Mouse (Mus musculus) forebrain, embryonic 15.5 days (tissue): ENCODE measurements around the gene Rnf148. TPM values are rescaled to one million over a fixed set of nuclear protein-coding genes. Genes with fewer than 3 reads are reported as not detected.

Source experiments
- ATAC-seq: fragments of 200-750 bp; cut with Nextera tagmentation; replicated peaks from 2 replicates; pipeline ENCODE4 v1.8.0; 2017; ENCODE audit warnings: mild to moderate bottlenecking, moderate TSS enrichment, moderate library complexity
- H3K27ac ChIP-seq: fragments of 300-500 bp; sonication (generic); replicated peaks from 2 replicates; pipeline ENCODE4 v1.5.1; 2015; ENCODE audit warnings: mild to moderate bottlenecking, inconsistent platforms
- H3K27me3 ChIP-seq: fragments of 300-500 bp; sonication (generic); 2 replicates; pipeline ENCODE4 v1.6.1; 2015; ENCODE audit warnings: inconsistent platforms
- H3K36me3 ChIP-seq: fragments of 300-500 bp; sonication (generic); 2 replicates; pipeline ENCODE4 v1.6.1; 2015; ENCODE audit warnings: mild to moderate bottlenecking, inconsistent platforms
- H3K4me1 ChIP-seq: fragments of 300-500 bp; sonication (generic); 2 replicates; pipeline ENCODE4 v1.6.1; 2015; ENCODE audit warnings: inconsistent platforms
- H3K4me2 ChIP-seq: fragments of 300-500 bp; sonication (generic); replicated peaks from 2 replicates; pipeline ENCODE4 v1.6.1; 2015; ENCODE audit warnings: mild to moderate bottlenecking, inconsistent platforms
- H3K4me3 ChIP-seq: fragments of 300-500 bp; sonication (generic); 2 replicates; pipeline ENCODE4 v1.5.1; 2015; ENCODE audit warnings: mild to moderate bottlenecking, inconsistent platforms
- H3K9ac ChIP-seq: fragments of 300-500 bp; sonication (generic); replicated peaks from 2 replicates; pipeline ENCODE4 v1.6.1; 2015; ENCODE audit warnings: mild to moderate bottlenecking, inconsistent platforms
- H3K9me3 ChIP-seq: fragments of 300-500 bp; sonication (generic); 2 replicates; pipeline ENCODE4 v1.6.1; 2016; ENCODE audit warnings: inconsistent platforms
- WGBS: fragments of 180-500 bp; shearing (Covaris S2); methylation state at CpG from one replicate; pipeline ENCODE4 v1.1.7; 2015; ENCODE audit warnings: mixed read lengths; 5-methylcytosine and 5-hydroxymethylcytosine counted together
- polyA plus RNA-seq: library from polyadenylated mRNA; unstranded; fragments of >200 nt; fragmentation: Nextera tagmentation; extraction: Ambion mirVana; gene quantifications from 2 replicates; pipeline ENCODE4 v1.2.1, GENCODE M21; 2015

The Rnf148 gene
- polyA plus RNA-seq = not detected in 2 replicates

- H3K4me3 ChIP-seq = no peak within 1 kb of the TSS
- H3K4me1 ChIP-seq = no peaks in the 10 kb centered on the region
- no peaks in the 10 kb centered on the region for H3K36me3 ChIP-seq
- H3K4me2 ChIP-seq = no peak within 1 kb of the TSS
- no peaks in the 10 kb centered on the region for H3K27me3 ChIP-seq
- ATAC-seq = no peak
- no peaks in the 10 kb centered on the region for H3K9me3 ChIP-seq
- no peak within 1 kb of the TSS for H3K9ac ChIP-seq
- no peak within 1 kb of the TSS for H3K27ac ChIP-seq
- 88% methylated on average over 2 of the region's 2 CpGs for WGBS
These were observed at the start of gene Rnf148 for GRCm38 (mm10) chr6:23655036-23655435. Gene Rnf148, minus strand, starts transcription at chr6:23655136.

GRCm38 (mm10) chr6:23700879-23701278 lies 45.9 kb upstream of the Rnf148 start:
- H3K36me3 ChIP-seq = no peaks in the 10 kb centered on the region
- no peak overlapping the region for H3K4me2 ChIP-seq
- no peak overlapping the region for H3K9ac ChIP-seq
- no peak overlapping the region for H3K4me3 ChIP-seq
- no peak for ATAC-seq
- WGBS = 53% methylated on average over 3 of the region's 3 CpGs
- no peak overlapping the region for H3K27ac ChIP-seq
- no peaks in the 10 kb centered on the region for H3K9me3 ChIP-seq
- no peaks in the 10 kb centered on the region for H3K27me3 ChIP-seq
- no peaks in the 10 kb centered on the region; the same call in 1 of the 2 replicates for H3K4me1 ChIP-seq

GRCm38 (mm10) chr6:23678172-23678571 lies 23.2 kb upstream of the Rnf148 start:
- H3K9ac ChIP-seq = no peak overlapping the region
- no peaks in the 10 kb centered on the region for H3K27me3 ChIP-seq
- H3K4me1 ChIP-seq = no peaks in the 10 kb centered on the region
- H3K27ac ChIP-seq = no peak overlapping the region
- no peak overlapping the region for H3K4me3 ChIP-seq
- H3K4me2 ChIP-seq = no peak overlapping the region
- no peaks in the 10 kb centered on the region for H3K9me3 ChIP-seq
- ATAC-seq = no peak
- WGBS = 85% methylated on average over 1 of the region's 1 CpGs
- H3K36me3 ChIP-seq = no peaks in the 10 kb centered on the region

- Histone ChIP-seq H3K36me3 (no peaks in the 10 kb centered on the region), H3K27ac (no peak within 1 kb of the TSS), H3K4me3 (no peak within 1 kb of the TSS), H3K27me3 (no peaks in the 10 kb centered on the region), H3K4me1 (no peaks in the 10 kb centered on the region), H3K4me2 (no peak within 1 kb of the TSS), H3K9ac (no peak within 1 kb of the TSS), H3K9me3 (no peaks in the 10 kb centered on the region)
- ATAC-seq = no peak
- 96% methylated on average over 2 of the region's 2 CpGs for WGBS
These were observed 4.7 kb downstream of the Rnf148 start, which contains the start of gene Rnf133 for GRCm38 (mm10) chr6:23650205-23650604. Gene Rnf133, minus strand, starts transcription at chr6:23650305.

GRCm38 (mm10) chr6:23648732-23649131 lies 6.2 kb downstream of the Rnf148 start:
- Histone ChIP-seq H3K27me3 (no peaks in the 10 kb centered on the region), H3K4me2 (no peak overlapping the region), H3K4me1 (no peaks in the 10 kb centered on the region), H3K9ac (no peak overlapping the region), H3K27ac (no peak overlapping the region), H3K36me3 (no peaks in the 10 kb centered on the region), H3K9me3 (no peaks in the 10 kb centered on the region), H3K4me3 (no peak overlapping the region)
- 89% methylated on average over 8 of the region's 8 CpGs for WGBS
- no peak for ATAC-seq

- no peak for ATAC-seq
- no peaks in the 10 kb centered on the region for H3K27me3 ChIP-seq
- no peaks in the 10 kb centered on the region for H3K9me3 ChIP-seq
- no peaks in the 10 kb centered on the region for H3K36me3 ChIP-seq
- H3K4me1 ChIP-seq = no peaks in the 10 kb centered on the region
- no peak overlapping the region for H3K4me2 ChIP-seq
- WGBS = 47% methylated on average over 7 of the region's 7 CpGs
- no peak overlapping the region for H3K27ac ChIP-seq
- no peak overlapping the region for H3K4me3 ChIP-seq
- H3K9ac ChIP-seq = no peak overlapping the region
These were observed 7.2 kb downstream of the Rnf148 start for GRCm38 (mm10) chr6:23647627-23648247.

- no peak; the same call in 1 of the 2 replicates for ATAC-seq
- Histone ChIP-seq H3K36me3 (no peaks in the 10 kb centered on the region), H3K4me3 (no peak overlapping the region), H3K9me3 (no peaks in the 10 kb centered on the region), H3K9ac (no peak overlapping the region), H3K27me3 (no peaks in the 10 kb centered on the region), H3K4me2 (no peak overlapping the region), H3K27ac (no peak overlapping the region), H3K4me1 (no peaks in the 10 kb centered on the region)
- WGBS = 60% methylated on average over 3 of the region's 3 CpGs
These were observed 17.9 kb downstream of the Rnf148 start for GRCm38 (mm10) chr6:23637081-23637480.

- Histone ChIP-seq H3K36me3 (no peaks in the 10 kb centered on the region), H3K4me1 (no peaks in the 10 kb centered on the region), H3K4me3 (no peak overlapping the region), H3K4me2 (no peak overlapping the region), H3K27ac (no peak overlapping the region), H3K27me3 (no peaks in the 10 kb centered on the region), H3K9ac (no peak overlapping the region), H3K9me3 (no peaks in the 10 kb centered on the region)
- 95% methylated on average over 3 of the region's 3 CpGs for WGBS
- ATAC-seq = no peak
These were observed 19.7 kb downstream of the Rnf148 start for GRCm38 (mm10) chr6:23635208-23635607.

- no peaks in the 10 kb centered on the region for H3K9me3 ChIP-seq
- H3K4me2 ChIP-seq = no peak overlapping the region
- no peak overlapping the region for H3K9ac ChIP-seq
- no peak for ATAC-seq
- no peak overlapping the region for H3K27ac ChIP-seq
- no peaks in the 10 kb centered on the region for H3K36me3 ChIP-seq
- H3K4me3 ChIP-seq = no peak overlapping the region
- H3K27me3 ChIP-seq = no peaks in the 10 kb centered on the region
- WGBS = 86% methylated on average over 9 of the region's 9 CpGs
- no peaks in the 10 kb centered on the region for H3K4me1 ChIP-seq
These were observed 20.9 kb downstream of the Rnf148 start for GRCm38 (mm10) chr6:23634016-23634415.

- Histone ChIP-seq H3K9me3 (no peaks in the 10 kb centered on the region), H3K4me1 (no peaks in the 10 kb centered on the region), H3K27ac (no peak overlapping the region), H3K9ac (no peak overlapping the region), H3K4me3 (no peak overlapping the region), H3K27me3 (no peaks in the 10 kb centered on the region), H3K4me2 (no peak overlapping the region), H3K36me3 (no peaks in the 10 kb centered on the region)
- ATAC-seq = no peak
- WGBS = 14% methylated on average over 4 of the region's 4 CpGs
These were observed 24.5 kb downstream of the Rnf148 start for GRCm38 (mm10) chr6:23630465-23630864.

Other genes with a start within 250 kb of the Rnf148 start
- not detected in 2 replicates for gene Rnf133, start 4.8 kb downstream of the Rnf148 start, polyA plus RNA-seq
- gene Cadps2, start 184.3 kb upstream of the Rnf148 start, polyA plus RNA-seq = 4.9 and 6.1 TPM in 2 replicates